Mouse (Mus musculus) kidney, adult 2 months (tissue): Measurements from ENCODE around the gene Slc9a9. TPM values are rescaled to one million over a fixed set of nuclear protein-coding genes. Genes with fewer than 3 reads are reported as not detected.

ENCODE experiments used
- DNase-seq: peaks from one replicate; pipeline ENCODE4 v3.0.0; 2021
- H3K27ac ChIP-seq: fragments of 200-500 bp; 2 replicates; pipeline ENCODE4 v1.5.1; 2012; ENCODE audit warnings: low read depth, low read length, control low read depth, inconsistent platforms; ENCODE audit not compliant: insufficient read depth
- H3K27me3 ChIP-seq: fragments of 200-500 bp; replicated peaks from 2 replicates; pipeline ENCODE4 v1.6.1; 2012; ENCODE audit warnings: mild to moderate bottlenecking, moderate library complexity, low read length, inconsistent platforms; ENCODE audit not compliant: control insufficient read depth, insufficient read depth
- H3K36me3 ChIP-seq: fragments of 200-500 bp; 2 replicates; pipeline ENCODE4 v1.6.1; 2012; ENCODE audit warnings: mild to moderate bottlenecking, moderate library complexity, low read length, inconsistent platforms; ENCODE audit not compliant: control insufficient read depth, insufficient read depth
- H3K4me1 ChIP-seq: fragments of 200-500 bp; 2 replicates; pipeline ENCODE4 v1.6.1; 2011; ENCODE audit warnings: low read length; ENCODE audit not compliant: control insufficient read depth, insufficient read depth
- H3K4me3 ChIP-seq: fragments of 200-500 bp; 2 replicates; pipeline ENCODE4 v1.5.1; 2011; ENCODE audit warnings: mild to moderate bottlenecking, low read depth, low read length, control low read depth; ENCODE audit not compliant: insufficient read depth
- CTCF ChIP-seq: fragments of 200-500 bp; conservative IDR thresholded peaks from 2 replicates; pipeline ENCODE4 v1.5.1; 2011; ENCODE audit warnings: low read depth, mild to moderate bottlenecking, control low read depth, low read length, moderate library complexity, mixed read lengths; ENCODE audit not compliant: insufficient read depth, insufficient read length
- POLR2A ChIP-seq: fragments of 200-500 bp; IDR thresholded peaks from one replicate; pipeline ENCODE4 v1.6.1; 2011; ENCODE audit warnings: low read depth, low read length, control low read depth
- WGBS: fragments of 180-500 bp; shearing (Covaris S2); methylation state at CpG from one replicate; pipeline ENCODE4 v1.1.7; 2018; 5-methylcytosine and 5-hydroxymethylcytosine counted together
- polyA plus RNA-seq: library from polyadenylated mRNA; depleted of rRNA; stranded (reverse); fragments of >200 nt; gene quantifications from 2 replicates; pipeline ENCODE4 v1.2.3, GENCODE M21; 2012

Gene Slc9a9
- polyA plus RNA-seq, 1 experiment, result 1.5 TPM

DNA sequence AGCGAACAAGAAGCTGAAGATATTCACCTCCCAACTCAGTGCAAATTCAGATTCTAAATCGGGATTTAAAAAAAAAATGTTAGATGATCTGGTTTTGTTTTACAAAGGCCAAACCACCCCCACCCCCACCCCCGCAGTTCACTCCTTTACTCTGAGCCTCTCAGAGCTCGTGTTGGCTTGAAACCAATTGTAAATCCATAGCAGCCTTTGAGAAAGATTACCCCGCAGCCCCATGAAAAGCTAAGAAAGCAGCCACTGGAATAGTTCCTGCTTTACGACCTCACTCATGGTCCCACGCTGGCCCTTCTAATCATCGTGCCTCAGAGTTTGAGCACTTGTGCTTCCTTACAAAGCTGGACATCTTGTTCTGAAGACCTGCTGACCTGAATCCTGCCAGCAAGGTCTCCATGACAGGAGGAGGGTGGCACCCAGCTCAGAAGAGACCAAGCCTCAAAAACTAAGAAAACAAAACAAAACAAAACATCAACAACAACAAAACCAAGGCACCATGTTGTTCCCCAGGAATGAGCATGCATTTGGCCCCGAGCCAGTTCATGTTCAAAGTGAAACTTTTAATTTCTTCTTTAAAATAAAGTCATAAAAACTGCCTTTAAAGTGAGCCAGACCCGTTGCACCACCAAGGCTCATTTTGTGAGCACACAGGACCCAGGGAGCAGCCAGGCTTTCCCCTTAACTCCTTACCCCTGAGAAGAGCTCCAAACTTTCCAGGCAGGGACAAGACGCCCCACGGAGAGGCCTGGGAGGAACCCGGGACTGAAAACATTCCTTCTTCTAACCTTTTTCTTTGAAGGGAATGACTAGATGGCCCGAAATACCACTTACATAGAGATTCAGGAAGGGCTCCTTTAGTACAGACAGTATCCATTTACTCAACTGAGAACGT lies 516.9 kb downstream of the Slc9a9 start:
- 53% methylated on average over 15 of the region's 15 CpGs for WGBS

DNA sequence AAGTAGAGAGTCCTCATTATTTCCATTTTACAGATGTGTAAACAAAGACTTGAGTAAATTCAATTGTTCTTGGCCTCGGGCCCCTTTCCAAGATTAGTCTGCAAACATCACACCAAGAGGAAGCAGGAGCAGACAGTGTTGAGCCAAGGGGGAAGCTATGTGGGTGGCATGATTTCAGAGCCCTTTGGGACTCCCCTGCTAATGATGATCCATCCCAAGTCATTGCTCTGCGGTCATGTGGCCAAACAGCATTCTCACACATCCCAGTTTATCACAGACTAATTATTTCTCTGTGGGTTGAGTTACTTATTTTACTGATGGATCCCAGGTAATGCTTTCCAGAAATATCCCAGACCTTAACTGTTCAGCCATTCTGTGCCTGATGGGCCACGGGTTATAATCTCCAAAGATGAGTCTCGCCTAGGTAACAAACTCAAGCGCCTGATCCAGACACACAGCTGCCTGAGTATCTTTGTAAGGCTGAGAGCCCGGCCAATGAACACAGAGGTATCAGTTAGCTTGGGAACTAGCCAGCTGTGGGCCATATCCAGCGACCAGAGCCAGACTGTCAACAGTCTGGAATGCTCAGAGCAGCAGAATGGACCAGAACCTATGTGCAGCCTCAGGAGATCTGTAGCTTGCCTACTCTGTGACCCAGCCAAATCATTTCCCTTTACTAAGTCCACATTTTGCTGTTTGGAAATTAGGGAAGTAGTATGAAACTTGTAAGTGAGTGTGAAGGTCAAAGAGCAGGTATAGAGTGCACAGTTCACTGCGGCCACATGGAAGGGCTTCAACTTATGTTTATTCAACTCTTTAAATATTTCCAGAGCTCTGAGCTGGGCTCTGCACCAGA lies 518.9 kb downstream of the Slc9a9 start:
- no peak overlapping the region for H3K27ac ChIP-seq

More for the DNA sequence above, 516.9 kb downstream of the Slc9a9 start:
- TF ChIP-seq CTCF, result no peak
- TF ChIP-seq POLR2A, result no peak
- no peak for DNase-seq
- Histone ChIP-seq H3K4me1 (no peaks in the 10 kb centered on the region; the same call in 1 of the 2 replicates), H3K36me3 (no peaks in the 10 kb centered on the region), H3K27ac (peak overlapping the region; percentile 87; the same call in 1 of the 2 replicates), H3K4me3 (no peak overlapping the region), H3K27me3 (no peaks in the 10 kb centered on the region)

DNA sequence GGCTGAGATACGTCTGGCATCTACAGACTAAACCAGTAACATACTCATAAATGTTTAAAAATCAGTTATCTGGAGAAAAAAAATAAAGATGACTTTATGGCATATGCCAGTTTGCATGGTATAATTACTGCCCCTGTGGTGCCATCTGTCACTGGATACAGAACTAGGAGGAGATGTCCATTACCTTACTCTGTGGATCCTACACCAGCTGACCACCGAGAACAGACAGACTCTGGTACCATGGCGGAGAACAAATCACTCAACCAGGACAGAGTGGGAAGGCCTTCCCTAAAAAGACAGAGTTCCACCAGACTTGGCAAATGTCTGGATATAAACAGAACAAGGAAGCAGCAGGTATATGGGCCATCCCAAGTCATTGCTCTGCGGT lies 519.5 kb downstream of the Slc9a9 start:
- H3K27me3 ChIP-seq, result no peaks in the 10 kb centered on the region
- 83% methylated on average over 4 of the region's 4 CpGs for WGBS
- H3K4me3 ChIP-seq, result no peak overlapping the region
- no peaks in the 10 kb centered on the region for H3K36me3 ChIP-seq
- no peak overlapping the region for H3K27ac ChIP-seq
- H3K4me1 ChIP-seq, result peaks cover 3% of the 10 kb centered on the region; the same call in 1 of the 2 replicates
- no peak for DNase-seq
- no peak for TF ChIP-seq CTCF
- TF ChIP-seq POLR2A, result no peak

More for the DNA sequence above, 518.9 kb downstream of the Slc9a9 start:
- WGBS, result 62% methylated on average over 8 of the region's 8 CpGs
- H3K4me1 ChIP-seq, result no peaks in the 10 kb centered on the region; the same call in 1 of the 2 replicates
- peak; percentile 70 for DNase-seq
- TF ChIP-seq POLR2A (no peak), CTCF (no peak)
- no peak overlapping the region for H3K4me3 ChIP-seq
- no peaks in the 10 kb centered on the region for H3K27me3 ChIP-seq
- H3K36me3 ChIP-seq, result no peaks in the 10 kb centered on the region

DNA sequence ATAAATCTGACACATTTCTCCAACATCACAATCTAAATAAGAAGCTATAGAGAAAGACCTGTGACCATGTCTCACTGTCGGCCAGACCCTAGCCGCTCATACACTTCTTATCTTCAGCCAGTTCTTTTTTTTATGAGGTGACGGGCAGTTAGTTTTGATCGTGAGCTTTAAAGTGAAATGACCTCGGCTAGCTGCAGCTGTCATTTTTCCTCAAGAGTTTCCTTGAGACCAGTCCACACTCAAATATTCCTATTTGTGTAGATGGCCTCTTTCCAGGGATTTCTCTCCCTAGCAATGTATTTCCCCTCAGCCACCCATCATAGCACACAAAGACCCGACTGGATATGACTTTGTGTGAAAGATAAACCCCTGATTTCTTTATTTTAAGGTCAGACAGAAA lies 521.7 kb downstream of the Slc9a9 start:
- Histone ChIP-seq H3K27ac (no peak overlapping the region), H3K36me3 (no peaks in the 10 kb centered on the region), H3K27me3 (no peaks in the 10 kb centered on the region), H3K4me1 (peaks cover 3% of the 10 kb centered on the region; the same call in 1 of the 2 replicates), H3K4me3 (no peak overlapping the region)
- WGBS, result 60% methylated on average over 6 of the region's 6 CpGs
- DNase-seq, result no peak
- TF ChIP-seq POLR2A (no peak), CTCF (no peak)

DNA sequence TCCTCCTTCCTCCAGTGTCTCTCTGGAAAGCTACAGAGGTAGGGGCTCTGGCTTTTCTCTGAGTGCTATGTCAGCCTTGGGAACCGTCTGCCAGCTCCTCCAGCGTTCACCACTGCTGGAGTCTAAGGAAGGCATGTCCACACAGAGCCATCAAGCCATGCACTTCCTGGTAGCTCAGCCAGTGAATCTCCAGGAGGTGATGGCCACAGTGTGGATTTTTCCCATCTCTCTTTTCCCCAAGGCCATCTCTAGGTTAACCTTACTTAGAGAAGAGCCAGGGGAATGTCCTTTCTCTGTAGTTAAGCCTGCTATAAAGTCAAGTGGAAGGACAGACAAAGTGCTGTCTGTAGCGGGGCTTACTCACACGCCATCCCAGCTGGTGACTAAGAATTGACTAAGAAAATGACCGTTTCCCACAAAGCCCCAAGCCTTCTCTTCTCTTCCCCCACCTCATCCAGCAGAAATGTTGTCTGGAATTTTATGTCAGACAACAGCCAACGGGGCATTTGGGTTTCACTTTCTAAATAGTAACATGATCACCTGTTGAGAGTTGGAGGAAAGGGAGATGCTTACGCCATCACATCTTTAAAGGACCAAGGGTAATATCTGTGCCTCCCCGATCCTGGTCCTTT lies 523.3 kb downstream of the Slc9a9 start:
- 0 out of 2 replicates have a peak, but pooled peaks cover 3% of the 10 kb centered on the region for H3K4me1 ChIP-seq
- no peak overlapping the region for H3K4me3 ChIP-seq
- no peak for DNase-seq
- no peak for TF ChIP-seq CTCF
- no peaks in the 10 kb centered on the region for H3K27me3 ChIP-seq
- WGBS, result 72% methylated on average over 8 of the region's 8 CpGs
- peak overlapping the region; percentile 81 for H3K27ac ChIP-seq
- no peaks in the 10 kb centered on the region for H3K36me3 ChIP-seq

DNA sequence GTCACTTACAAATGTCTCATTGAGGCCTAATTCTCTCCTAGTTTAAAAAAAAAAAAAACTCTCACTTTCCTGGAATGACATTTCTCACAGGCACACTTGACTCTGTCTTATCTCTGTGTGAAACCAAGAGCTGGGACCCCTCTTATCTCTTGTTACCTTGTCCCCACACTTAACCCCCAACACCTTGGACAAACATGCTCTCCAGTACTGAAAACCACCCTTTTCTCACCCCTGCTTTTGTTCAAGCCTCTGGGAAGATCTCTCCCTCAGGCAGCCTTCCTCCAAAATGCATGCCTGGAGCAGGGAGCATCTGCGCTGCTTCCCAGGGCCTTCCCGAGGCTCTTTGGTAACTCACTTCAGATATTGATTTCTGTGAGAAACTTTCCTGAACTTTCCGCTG lies 524.0 kb downstream of the Slc9a9 start:
- 69% methylated on average over 3 of the region's 3 CpGs for WGBS
- H3K36me3 ChIP-seq, result no peaks in the 10 kb centered on the region
- H3K4me1 ChIP-seq, result 0 out of 2 replicates have a peak, but pooled peaks cover 3% of the 10 kb centered on the region
- DNase-seq, result no peak
- H3K27me3 ChIP-seq, result no peaks in the 10 kb centered on the region
- peak overlapping the region; percentile 81 for H3K27ac ChIP-seq
- H3K4me3 ChIP-seq, result no peak overlapping the region
- TF ChIP-seq CTCF (no peak), POLR2A (no peak)
